Mouse (Mus musculus) neural tube, embryonic 14.5 days (tissue): ENCODE results near the gene Ktn1. TPM values are rescaled to one million over a fixed set of nuclear protein-coding genes. Genes with fewer than 3 reads are reported as not detected.

ENCODE experiments used
- ATAC-seq: fragments of 200-750 bp; cut with Nextera tagmentation; 2 replicates; pipeline ENCODE4 v1.8.0; 2017; ENCODE audit warnings: low read depth, mild to moderate bottlenecking, moderate TSS enrichment, moderate library complexity
- H3K27ac ChIP-seq: fragments of 300-500 bp; sonication (generic); 2 replicates; pipeline ENCODE4 v1.5.1; 2014; ENCODE audit warnings: low read depth, mild to moderate bottlenecking, control low read depth, low read length, moderate library complexity, mixed read lengths
- H3K27me3 ChIP-seq: fragments of 300-500 bp; sonication (generic); 2 replicates; pipeline ENCODE4 v1.6.1; 2014; ENCODE audit warnings: low read length; ENCODE audit not compliant: control insufficient read depth, insufficient read depth
- H3K36me3 ChIP-seq: fragments of 300-500 bp; sonication (generic); 2 replicates; pipeline ENCODE4 v1.6.1; 2014; ENCODE audit warnings: low read length, mixed read lengths; ENCODE audit not compliant: control insufficient read depth, insufficient read depth
- H3K4me1 ChIP-seq: fragments of 300-500 bp; sonication (generic); 2 replicates; pipeline ENCODE4 v1.6.1; 2014; ENCODE audit warnings: low read length; ENCODE audit not compliant: control insufficient read depth, insufficient read depth
- H3K4me2 ChIP-seq: fragments of 300-500 bp; sonication (generic); 2 replicates; pipeline ENCODE4 v1.6.1; 2014; ENCODE audit warnings: mild to moderate bottlenecking, low read depth, low read length, control low read depth
- H3K4me3 ChIP-seq: fragments of 300-500 bp; sonication (generic); 2 replicates; pipeline ENCODE4 v1.5.1; 2014; ENCODE audit warnings: low read depth, low read length, control low read depth, mixed read lengths
- H3K9ac ChIP-seq: fragments of 300-500 bp; sonication (generic); replicated peaks from 2 replicates; pipeline ENCODE4 v1.6.1; 2014; ENCODE audit warnings: low read depth, mild to moderate bottlenecking, control low read depth, low read length, mixed read lengths
- H3K9me3 ChIP-seq: fragments of 300-500 bp; sonication (generic); 2 replicates; pipeline ENCODE4 v1.6.1; 2016; ENCODE audit warnings: low read length; ENCODE audit not compliant: control insufficient read depth
- WGBS: fragments of 180-500 bp; shearing (Covaris S2); extraction: QIAGEN DNeasy Blood & Tissue Kit; methylation state at CpG from one replicate; pipeline ENCODE4 v1.1.7; 2014; 5-methylcytosine and 5-hydroxymethylcytosine counted together
- polyA plus RNA-seq: library from polyadenylated mRNA; unstranded; fragments of >200 nt; fragmentation: Nextera tagmentation; extraction: Ambion mirVana; gene quantifications from 2 replicates; pipeline ENCODE4 v1.2.1, GENCODE M21; 2014

The Ktn1 gene
- 88.7 and 93.6 TPM in 2 replicates for polyA plus RNA-seq

- Histone ChIP-seq H3K36me3 (no peaks in the 10 kb centered on the region), H3K4me3 (peak within 1 kb of the TSS; percentile 99), H3K9me3 (no peaks in the 10 kb centered on the region), H3K27me3 (no peaks in the 10 kb centered on the region), H3K4me1 (peaks cover 7% of the 10 kb centered on the region), H3K9ac (peak within 1 kb of the TSS; percentile 96), H3K27ac (peak within 1 kb of the TSS; percentile 85), H3K4me2 (peak within 1 kb of the TSS; percentile 78)
- no peak for ATAC-seq
- WGBS, result 59% methylated on average over 5 of the region's 5 CpGs
Observed at GRCm38 (mm10) chr14:47648218-47648617, at the start of gene Ktn1. Ktn1 (plus strand) TSS chr14:47648448.

DNA sequence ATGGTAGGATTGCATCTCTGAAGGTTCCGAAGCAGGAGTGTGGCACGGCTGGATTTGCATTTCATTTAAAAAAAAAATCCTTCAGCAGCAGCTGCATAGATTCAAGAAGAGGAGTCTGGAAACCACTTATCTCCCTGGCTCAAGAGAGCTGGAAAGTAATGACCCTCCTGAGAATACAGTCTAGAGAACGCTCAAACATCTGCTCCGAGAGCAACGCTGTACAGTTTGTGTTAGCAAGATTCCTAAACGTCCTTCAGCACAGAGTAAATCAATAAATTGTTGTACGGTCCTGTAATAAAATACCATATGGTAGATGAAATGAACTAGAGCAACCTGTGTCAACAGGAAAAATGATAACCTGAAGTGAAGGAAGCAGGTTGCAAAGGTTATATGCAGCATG, 35.0 kb upstream of the Ktn1 start:
- ATAC-seq, result no peak
- H3K9me3 ChIP-seq, result no peaks in the 10 kb centered on the region
- H3K4me3 ChIP-seq, result no peak overlapping the region
- no peaks in the 10 kb centered on the region for H3K4me1 ChIP-seq
- 57% methylated on average over 7 of the region's 7 CpGs for WGBS
- H3K36me3 ChIP-seq, result no peaks in the 10 kb centered on the region
- no peak overlapping the region for H3K4me2 ChIP-seq
- no peak overlapping the region for H3K27ac ChIP-seq
- H3K9ac ChIP-seq, result no peak overlapping the region
- H3K27me3 ChIP-seq, result no peaks in the 10 kb centered on the region

- WGBS, result 93% methylated on average over 5 of the region's 5 CpGs
- no peak for ATAC-seq
- no peak overlapping the region for H3K27ac ChIP-seq
- no peaks in the 10 kb centered on the region for H3K4me1 ChIP-seq
- H3K4me2 ChIP-seq, result no peak overlapping the region
- no peaks in the 10 kb centered on the region for H3K9me3 ChIP-seq
- no peak overlapping the region for H3K9ac ChIP-seq
- H3K36me3 ChIP-seq, result no peaks in the 10 kb centered on the region
- no peak overlapping the region for H3K4me3 ChIP-seq
- H3K27me3 ChIP-seq, result no peaks in the 10 kb centered on the region
Observed at GRCm38 (mm10) chr14:47618891-47619290, 29.4 kb upstream of the Ktn1 start.

GRCm38 (mm10) chr14:47621901-47622300, 26.3 kb upstream of the Ktn1 start:
- no peak for ATAC-seq
- H3K4me2 ChIP-seq, result no peak overlapping the region
- H3K4me3 ChIP-seq, result no peak overlapping the region
- no peak overlapping the region for H3K9ac ChIP-seq
- no peaks in the 10 kb centered on the region for H3K4me1 ChIP-seq
- H3K36me3 ChIP-seq, result no peaks in the 10 kb centered on the region
- no peaks in the 10 kb centered on the region for H3K27me3 ChIP-seq
- H3K9me3 ChIP-seq, result no peaks in the 10 kb centered on the region
- no peak overlapping the region for H3K27ac ChIP-seq
- 89% methylated on average over 5 of the region's 5 CpGs for WGBS

DNA sequence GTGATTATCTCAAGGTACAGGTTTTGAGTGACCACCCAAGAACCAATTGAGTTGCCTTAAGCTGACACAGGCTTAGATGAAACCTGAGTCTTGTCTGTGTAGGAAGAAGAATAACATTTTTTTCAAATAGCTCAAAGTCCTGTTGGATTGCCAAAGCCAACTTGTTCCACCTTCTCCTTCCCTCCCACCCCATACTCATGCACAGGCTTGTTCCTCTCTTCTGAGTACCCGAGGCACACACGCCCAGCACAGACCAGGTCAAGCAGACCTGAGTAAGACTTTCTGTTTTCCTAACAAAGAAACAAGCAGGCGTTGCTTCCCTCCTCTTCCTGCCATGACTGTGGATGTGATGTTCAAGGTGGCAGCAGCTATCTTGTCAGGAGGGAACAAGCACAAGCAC, 23.4 kb upstream of the Ktn1 start:
- Histone ChIP-seq H3K9ac (no peak overlapping the region), H3K4me1 (no peaks in the 10 kb centered on the region), H3K4me2 (no peak overlapping the region), H3K4me3 (no peak overlapping the region), H3K9me3 (no peaks in the 10 kb centered on the region), H3K27ac (no peak overlapping the region), H3K36me3 (no peaks in the 10 kb centered on the region), H3K27me3 (no peaks in the 10 kb centered on the region)
- 77% methylated on average over 3 of the region's 3 CpGs for WGBS
- ATAC-seq, result no peak

GRCm38 (mm10) chr14:47626143-47626542, 22.1 kb upstream of the Ktn1 start:
- Histone ChIP-seq H3K4me3 (no peak overlapping the region), H3K9me3 (no peaks in the 10 kb centered on the region), H3K27me3 (no peaks in the 10 kb centered on the region), H3K4me2 (no peak overlapping the region), H3K36me3 (no peaks in the 10 kb centered on the region), H3K4me1 (no peaks in the 10 kb centered on the region), H3K27ac (no peak overlapping the region), H3K9ac (no peak overlapping the region)
- no peak for ATAC-seq
- WGBS, result 91% methylated on average over 4 of the region's 4 CpGs

GRCm38 (mm10) chr14:47626812-47627211, 21.4 kb upstream of the Ktn1 start:
- no peak for ATAC-seq
- Histone ChIP-seq H3K27me3 (no peaks in the 10 kb centered on the region), H3K27ac (no peak overlapping the region), H3K9me3 (no peaks in the 10 kb centered on the region), H3K4me1 (no peaks in the 10 kb centered on the region), H3K9ac (no peak overlapping the region), H3K36me3 (no peaks in the 10 kb centered on the region), H3K4me2 (no peak overlapping the region), H3K4me3 (no peak overlapping the region)
- WGBS, result 80% methylated on average over 2 of the region's 2 CpGs

GRCm38 (mm10) chr14:47627360-47627759, 20.9 kb upstream of the Ktn1 start:
- Histone ChIP-seq H3K27me3 (no peaks in the 10 kb centered on the region), H3K4me2 (no peak overlapping the region), H3K4me3 (no peak overlapping the region), H3K9ac (no peak overlapping the region), H3K27ac (no peak overlapping the region), H3K9me3 (no peaks in the 10 kb centered on the region), H3K4me1 (no peaks in the 10 kb centered on the region), H3K36me3 (no peaks in the 10 kb centered on the region)
- no peak for ATAC-seq
- WGBS, result 88% methylated on average over 5 of the region's 5 CpGs

DNA sequence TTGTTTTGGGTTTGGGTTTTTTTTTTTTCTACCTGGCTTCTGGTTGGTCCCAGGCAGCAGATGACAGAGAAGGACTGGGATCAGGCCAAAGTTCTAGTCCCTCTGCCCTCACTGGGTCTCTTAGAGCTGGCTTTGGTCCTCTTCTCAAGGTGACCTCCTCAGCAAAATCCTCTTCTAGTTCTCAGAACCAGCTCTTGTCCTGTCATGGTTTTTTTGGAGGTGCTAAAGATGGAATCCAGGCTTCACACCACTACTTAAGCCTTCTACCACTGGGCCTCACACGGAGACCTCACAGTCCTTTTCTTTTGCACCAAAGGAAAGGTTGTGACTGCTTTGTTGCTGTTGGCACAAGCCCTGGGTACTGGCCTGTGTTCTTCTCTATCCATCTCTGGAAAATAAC, 15.8 kb upstream of the Ktn1 start:
- WGBS, result 94% methylated on average over 1 of the region's 1 CpGs
- ATAC-seq, result no peak
- no peak overlapping the region for H3K4me2 ChIP-seq
- H3K4me3 ChIP-seq, result no peak overlapping the region
- no peak overlapping the region for H3K27ac ChIP-seq
- H3K27me3 ChIP-seq, result no peaks in the 10 kb centered on the region
- H3K9ac ChIP-seq, result no peak overlapping the region
- 0 out of 2 replicates have a peak, but pooled peaks cover 5% of the 10 kb centered on the region for H3K4me1 ChIP-seq
- H3K9me3 ChIP-seq, result no peaks in the 10 kb centered on the region
- H3K36me3 ChIP-seq, result no peaks in the 10 kb centered on the region

GRCm38 (mm10) chr14:47634410-47634809, 13.8 kb upstream of the Ktn1 start:
- Histone ChIP-seq H3K4me1 (0 out of 2 replicates have a peak, but pooled peaks cover 5% of the 10 kb centered on the region), H3K4me2 (no peak overlapping the region), H3K4me3 (no peak overlapping the region), H3K9ac (no peak overlapping the region), H3K9me3 (no peaks in the 10 kb centered on the region), H3K27ac (no peak overlapping the region), H3K36me3 (no peaks in the 10 kb centered on the region), H3K27me3 (no peaks in the 10 kb centered on the region)
- 61% methylated on average over 9 of the region's 9 CpGs for WGBS
- ATAC-seq, result no peak
